Mouse (Mus musculus): ENCODE measurements around the gene Repin1. TPM values are rescaled to one million over a fixed set of nuclear protein-coding genes. Genes with fewer than 3 reads are reported as not detected.
"Not testable (repeated sequence)": the region's sequence is repeated elsewhere in the genome, so short reads cannot be mapped to it uniquely, and the experiment has no call there.

Gene Repin1
- polyA plus RNA-seq, 1 experiment = 13.3 TPM

GRCm38 (mm10) chr6:48614756-48615155 is 21.1 kb downstream of the Repin1 start:
- TF ChIP-seq POLR2A (IDR thresholded peaks at IDR 0.05; ENCODE audit: borderline replicate concordance, low read depth, low read length) = no peak
- TF ChIP-seq CTCF (IDR thresholded peaks at IDR 0.05; ENCODE audit: low read depth, low read length) = no peak
- H3K27ac ChIP-seq (ENCODE audit: insufficient read depth, low read depth, low read length) = no peak overlapping the region

GRCm38 (mm10) chr6:48620031-48620430 is 26.3 kb downstream of the Repin1 start:
- no peaks in the 10 kb centered on the region; the same call in 1 of the 2 replicates for H3K4me1 ChIP-seq (ENCODE audit: control insufficient read depth, insufficient read depth, low read length)
- no peak overlapping the region for H3K27ac ChIP-seq (ENCODE audit: insufficient read depth, low read depth, low read length)
- TF ChIP-seq CTCF (IDR thresholded peaks at IDR 0.05; ENCODE audit: low read depth, low read length) (no peak), POLR2A (IDR thresholded peaks at IDR 0.05; ENCODE audit: borderline replicate concordance, low read depth, low read length) (no peak)
- H3K4me3 ChIP-seq (ENCODE audit: insufficient read depth, low read length) = no peak overlapping the region

More at GRCm38 (mm10) chr6:48614756-48615155, 21.1 kb downstream of the Repin1 start:
- Histone ChIP-seq H3K4me1 (ENCODE audit: control insufficient read depth, insufficient read depth, low read length) (no peaks in the 10 kb centered on the region), H3K4me3 (ENCODE audit: insufficient read depth, low read length) (no peak overlapping the region)

- H3K4me1 ChIP-seq (ENCODE audit: control insufficient read depth, insufficient read depth, low read length) = not testable (repeated sequence)
- Histone ChIP-seq H3K4me3 (ENCODE audit: insufficient read depth, low read length) (peak overlapping the region; percentile 75), H3K27ac (ENCODE audit: insufficient read depth, low read depth, low read length) (peak overlapping the region; percentile 57)
Measured at GRCm38 (mm10) chr6:48622186-48622843, 28.6 kb downstream of the Repin1 start.

- Histone ChIP-seq H3K4me3 (ENCODE audit: insufficient read depth, low read length) (peak overlapping the region; percentile 73; the same call in 1 of the 2 replicates), H3K4me1 (ENCODE audit: control insufficient read depth, insufficient read depth, low read length) (peaks cover 3% of the 10 kb centered on the region), H3K27ac (ENCODE audit: insufficient read depth, low read depth, low read length) (no peak overlapping the region)
- TF ChIP-seq POLR2A (IDR thresholded peaks at IDR 0.05; ENCODE audit: borderline replicate concordance, low read depth, low read length) (no peak), CTCF (IDR thresholded peaks at IDR 0.05; ENCODE audit: low read depth, low read length) (no peak)
Measured at GRCm38 (mm10) chr6:48623460-48623859, 29.8 kb downstream of the Repin1 start.

- TF ChIP-seq CTCF (IDR thresholded peaks at IDR 0.05; ENCODE audit: low read depth, low read length) = no peak
- TF ChIP-seq POLR2A (IDR thresholded peaks at IDR 0.05; ENCODE audit: borderline replicate concordance, low read depth, low read length) = no peak
- Histone ChIP-seq H3K4me1 (ENCODE audit: control insufficient read depth, insufficient read depth, low read length) (peaks cover 5% of the 10 kb centered on the region), H3K27ac (ENCODE audit: insufficient read depth, low read depth, low read length) (no peak within 1 kb of the TSS), H3K4me3 (ENCODE audit: insufficient read depth, low read length) (peak within 1 kb of the TSS; percentile 58)
Measured at GRCm38 (mm10) chr6:48626464-48626863, 32.8 kb downstream of the Repin1 start, which contains the start of gene AI854703. Gene AI854703 (plus strand): TSS chr6:48626764.

GRCm38 (mm10) chr6:48626984-48627383 is 33.3 kb downstream of the Repin1 start:
- H3K4me3 ChIP-seq (ENCODE audit: insufficient read depth, low read length) = peak overlapping the region; percentile 58
- TF ChIP-seq POLR2A (IDR thresholded peaks at IDR 0.05; ENCODE audit: borderline replicate concordance, low read depth, low read length) (no peak), CTCF (IDR thresholded peaks at IDR 0.05; ENCODE audit: low read depth, low read length) (no peak)
- no peak overlapping the region for H3K27ac ChIP-seq (ENCODE audit: insufficient read depth, low read depth, low read length)
- peaks cover 5% of the 10 kb centered on the region for H3K4me1 ChIP-seq (ENCODE audit: control insufficient read depth, insufficient read depth, low read length)

- Histone ChIP-seq H3K4me1 (ENCODE audit: control insufficient read depth, insufficient read depth, low read length) (peaks cover 5% of the 10 kb centered on the region), H3K4me3 (ENCODE audit: insufficient read depth, low read length) (peak overlapping the region; percentile 58)
- no peak for TF ChIP-seq CTCF (IDR thresholded peaks at IDR 0.05; ENCODE audit: low read depth, low read length)
Measured at GRCm38 (mm10) chr6:48627511-48627924, 33.8 kb downstream of the Repin1 start.

GRCm38 (mm10) chr6:48628377-48628776 is 34.7 kb downstream of the Repin1 start:
- H3K4me3 ChIP-seq (ENCODE audit: insufficient read depth, low read length) = peak overlapping the region; percentile 52; the same call in 1 of the 2 replicates
- peaks cover 5% of the 10 kb centered on the region for H3K4me1 ChIP-seq (ENCODE audit: control insufficient read depth, insufficient read depth, low read length)
- TF ChIP-seq POLR2A (IDR thresholded peaks at IDR 0.05; ENCODE audit: borderline replicate concordance, low read depth, low read length) = no peak
- no peak for TF ChIP-seq CTCF (IDR thresholded peaks at IDR 0.05; ENCODE audit: low read depth, low read length)
- H3K27ac ChIP-seq (ENCODE audit: insufficient read depth, low read depth, low read length) = no peak overlapping the region

More at GRCm38 (mm10) chr6:48627511-48627924, 33.8 kb downstream of the Repin1 start:
- H3K27ac ChIP-seq (ENCODE audit: insufficient read depth, low read depth, low read length) = no peak overlapping the region

GRCm38 (mm10) chr6:48628808-48629660 is 35.4 kb downstream of the Repin1 start:
- peaks cover 5% of the 10 kb centered on the region; the same call in 1 of the 2 replicates for H3K4me1 ChIP-seq (ENCODE audit: control insufficient read depth, insufficient read depth, low read length)
- TF ChIP-seq CTCF (IDR thresholded peaks at IDR 0.05; ENCODE audit: low read depth, low read length) = no peak
- TF ChIP-seq POLR2A (IDR thresholded peaks at IDR 0.05; ENCODE audit: borderline replicate concordance, low read depth, low read length) = no peak
- H3K4me3 ChIP-seq (ENCODE audit: insufficient read depth, low read length) = peak overlapping the region; percentile 52
- no peak overlapping the region for H3K27ac ChIP-seq (ENCODE audit: insufficient read depth, low read depth, low read length)

GRCm38 (mm10) chr6:48629661-48630034 is 36.0 kb downstream of the Repin1 start:
- Histone ChIP-seq H3K4me3 (ENCODE audit: insufficient read depth, low read length) (peak overlapping the region; percentile 52), H3K4me1 (ENCODE audit: control insufficient read depth, insufficient read depth, low read length) (peaks cover 5% of the 10 kb centered on the region; the same call in 1 of the 2 replicates), H3K27ac (ENCODE audit: insufficient read depth, low read depth, low read length) (no peak overlapping the region)
- no peak for TF ChIP-seq POLR2A (IDR thresholded peaks at IDR 0.05; ENCODE audit: borderline replicate concordance, low read depth, low read length)
- no peak for TF ChIP-seq CTCF (IDR thresholded peaks at IDR 0.05; ENCODE audit: low read depth, low read length)

Measured in bone marrow macrophage, adult 2 months (primary cell).